Mouse (Mus musculus): ENCODE measurements around the gene Hat1.
"Not testable (repeated sequence)": the region's sequence is repeated elsewhere in the genome, so short reads cannot be mapped to it uniquely, and the experiment has no call there.

Hat1 gene

GRCm38 (mm10) chr2:71388951-71389763, at the start of gene Hat1:
TSS of gene Hat1 (plus strand) at chr2:71388958.
- peak; percentile 50 for DNase-seq (ENCODE audit: extremely low read depth, low read depth, low spot score)

- DNase-seq (ENCODE audit: extremely low read depth, low read depth, low spot score): no peak
Measured at GRCm38 (mm10) chr2:71340126-71340525, 48.6 kb upstream of the Hat1 start.

- no peak for DNase-seq (ENCODE audit: extremely low read depth, low read depth, low spot score)
Measured at GRCm38 (mm10) chr2:71343884-71344640, 44.7 kb upstream of the Hat1 start.

GRCm38 (mm10) chr2:71347160-71347559, 41.6 kb upstream of the Hat1 start:
- no peak for DNase-seq (ENCODE audit: extremely low read depth, low read depth, low spot score)

GRCm38 (mm10) chr2:71347732-71348490, 40.8 kb upstream of the Hat1 start:
- DNase-seq (ENCODE audit: extremely low read depth, low read depth, low spot score): no peak

GRCm38 (mm10) chr2:71349511-71349910, 39.2 kb upstream of the Hat1 start:
- no peak for DNase-seq (ENCODE audit: extremely low read depth, low read depth, low spot score)

- DNase-seq (ENCODE audit: extremely low read depth, low read depth, low spot score): no peak
Measured at GRCm38 (mm10) chr2:71350181-71350580, 38.6 kb upstream of the Hat1 start.

GRCm38 (mm10) chr2:71350904-71351726, 37.6 kb upstream of the Hat1 start:
- no peak for DNase-seq (ENCODE audit: extremely low read depth, low read depth, low spot score)

- no peak for DNase-seq (ENCODE audit: extremely low read depth, low read depth, low spot score)
Measured at GRCm38 (mm10) chr2:71351727-71351987, 37.1 kb upstream of the Hat1 start.

GRCm38 (mm10) chr2:71353306-71354054, 35.3 kb upstream of the Hat1 start:
- DNase-seq (ENCODE audit: extremely low read depth, low read depth, low spot score): no peak

- no peak for DNase-seq (ENCODE audit: extremely low read depth, low read depth, low spot score)
Measured at GRCm38 (mm10) chr2:71354055-71354425, 34.7 kb upstream of the Hat1 start.

GRCm38 (mm10) chr2:71358347-71358746, 30.4 kb upstream of the Hat1 start:
- no peak for DNase-seq (ENCODE audit: extremely low read depth, low read depth, low spot score)

GRCm38 (mm10) chr2:71360192-71360591, 28.6 kb upstream of the Hat1 start:
- DNase-seq (ENCODE audit: extremely low read depth, low read depth, low spot score): no peak

- DNase-seq (ENCODE audit: extremely low read depth, low read depth, low spot score): no peak
Measured at GRCm38 (mm10) chr2:71366618-71367124, 22.1 kb upstream of the Hat1 start.

GRCm38 (mm10) chr2:71367125-71367880, 21.5 kb upstream of the Hat1 start, which contains the start of gene Slc25a12:
TSS of gene Slc25a12 (minus strand) at chr2:71367749.
- no peak for DNase-seq (ENCODE audit: extremely low read depth, low read depth, low spot score)

- DNase-seq (ENCODE audit: extremely low read depth, low read depth, low spot score): no peak
Measured at GRCm38 (mm10) chr2:71368086-71368485, 20.7 kb upstream of the Hat1 start.

- no peak for DNase-seq (ENCODE audit: extremely low read depth, low read depth, low spot score)
Measured at GRCm38 (mm10) chr2:71371790-71372189, 17.0 kb upstream of the Hat1 start.

- not testable (repeated sequence) for DNase-seq (ENCODE audit: extremely low read depth, low read depth, low spot score)
Measured at GRCm38 (mm10) chr2:71372261-71372660, 16.5 kb upstream of the Hat1 start.

All from fat pad, adult 2 months (tissue).